Mouse (Mus musculus) CD4-positive helper T cell, adult 2 months (primary cell): ENCODE results near the gene Prune2.

Experiments
- DNase-seq: peaks from one replicate; pipeline ENCODE4 v3.0.0-alpha.2; 2012; ENCODE audit warnings: low read depth, missing footprints, low spot score

The Prune2 gene

GRCm38 (mm10) chr19:16997915-16998314, 42.0 kb downstream of the Prune2 start:
- DNase-seq, result peak; percentile 56

- DNase-seq, result no peak
Observed at GRCm38 (mm10) chr19:17006220-17006907, 50.4 kb downstream of the Prune2 start.

- no peak for DNase-seq
Observed at GRCm38 (mm10) chr19:17011261-17011995, 55.5 kb downstream of the Prune2 start.

- DNase-seq, result no peak
Observed at GRCm38 (mm10) chr19:17013085-17013484, 57.2 kb downstream of the Prune2 start.

GRCm38 (mm10) chr19:17014337-17015124, 58.6 kb downstream of the Prune2 start:
- no peak for DNase-seq

- DNase-seq, result no peak
Observed at GRCm38 (mm10) chr19:17024748-17025147, 68.8 kb downstream of the Prune2 start.

GRCm38 (mm10) chr19:17030276-17030675, 74.4 kb downstream of the Prune2 start:
- peak; percentile 25 for DNase-seq

- no peak for DNase-seq
Observed at GRCm38 (mm10) chr19:17032314-17032713, 76.4 kb downstream of the Prune2 start.

GRCm38 (mm10) chr19:17046961-17047360, 91.0 kb downstream of the Prune2 start:
- no peak for DNase-seq

GRCm38 (mm10) chr19:17055892-17056291, 100.0 kb downstream of the Prune2 start:
- DNase-seq, result no peak

GRCm38 (mm10) chr19:17060106-17060505, 104.2 kb downstream of the Prune2 start:
- DNase-seq, result no peak

GRCm38 (mm10) chr19:17064421-17064820, 108.5 kb downstream of the Prune2 start:
- DNase-seq, result no peak

GRCm38 (mm10) chr19:17069067-17069466, 113.1 kb downstream of the Prune2 start:
- no peak for DNase-seq

- DNase-seq, result no peak
Observed at GRCm38 (mm10) chr19:17071205-17071604, 115.3 kb downstream of the Prune2 start.

- DNase-seq, result no peak
Observed at GRCm38 (mm10) chr19:17072245-17072644, 116.3 kb downstream of the Prune2 start.

- DNase-seq, result no peak
Observed at GRCm38 (mm10) chr19:17078643-17079316, 122.9 kb downstream of the Prune2 start.

- no peak for DNase-seq
Observed at GRCm38 (mm10) chr19:17081382-17081781, 125.5 kb downstream of the Prune2 start.

GRCm38 (mm10) chr19:17094067-17094466, 138.1 kb downstream of the Prune2 start:
- DNase-seq, result no peak

- no peak for DNase-seq
Observed at GRCm38 (mm10) chr19:17096338-17096737, 140.4 kb downstream of the Prune2 start.

- no peak for DNase-seq
Observed at GRCm38 (mm10) chr19:17097210-17097609, 141.3 kb downstream of the Prune2 start.

GRCm38 (mm10) chr19:17108782-17109181, 152.9 kb downstream of the Prune2 start:
- DNase-seq, result no peak
